ENCODE assay signal across 9 mouse cellular contexts in the genomic region with DNA sequence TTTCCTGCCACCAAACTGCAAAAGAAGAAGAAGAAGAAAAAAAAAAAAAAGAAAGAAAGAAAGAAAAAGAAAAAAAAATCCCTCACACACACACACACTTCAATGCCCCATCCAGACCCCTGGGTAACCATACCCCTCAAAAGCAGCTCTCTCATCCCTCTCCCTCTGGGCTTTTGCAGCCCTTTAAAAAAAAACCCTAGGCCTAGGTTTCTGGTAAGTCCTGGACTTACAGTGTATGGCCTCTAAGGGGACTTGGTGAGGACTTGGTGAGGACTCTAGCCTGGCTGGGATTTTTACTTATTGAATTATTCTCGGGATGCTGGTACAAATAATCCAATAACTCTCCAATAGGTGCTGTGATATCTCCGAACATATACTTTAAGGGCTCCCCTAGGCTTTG. TPM values are rescaled to one million over a fixed set of nuclear protein-coding genes. Genes with fewer than 3 reads are reported as not detected.
DNase-seq lines count a peak whose midpoint lies in the region; ATAC-seq lines count a peak whose summit lies in the region.
"Had no signal": no experiment of that assay in that cellular context is flagged by ENCODE, and none has a peak within 500 bp of the region (broad histone marks: within the 10 kb centered on the region; RNA-seq: fewer than 3 reads in every experiment).

No protein-coding gene starts in this region.

- DNase-seq in heart, adult 8-10 months (ENCODE audit: low spot score), result no peak
- DNase-seq in embryonic facial prominence, embryonic 10.5 days (ENCODE audit: low spot score), result no peak
- DNase-seq in intestine, embryonic 14.5 days (ENCODE audit: low spot score), result no peak
- DNase-seq in urinary bladder, postnatal 25 days (ENCODE audit: low spot score), result no peak
- DNase-seq in left cerebral cortex, postnatal 25 days (ENCODE audit: low spot score in 2 of 2), result no peak

- intact Hi-C loops in left cerebral cortex, postnatal 25 days (cut with DNase I), result no loop called here

- ATAC-seq in heart, embryonic 14.5 days (ENCODE audit: insufficient number of reproducible peaks, insufficient read depth, low FRiP score, low read depth), result no peak
- ATAC-seq in intestine, embryonic 14.5 days (replicated peaks; ENCODE audit: low FRiP score, low TSS enrichment, low read depth), result no peak
- ATAC-seq in midbrain, embryonic 15.5 days (replicated peaks), result peak; percentile 27; the same call in 1 of the 2 replicates
- no peak; the same call in 1 of the 2 replicates for ATAC-seq in granulocyte monocyte progenitor cell, adult 5-6 weeks (replicated peaks; ENCODE audit: poor library complexity, severe bottlenecking)

- H3K9ac ChIP-seq in heart, embryonic 14.5 days (ENCODE audit: low read length), result peak overlapping the region; percentile 69; the same call in 1 of the 2 replicates
- H3K9ac ChIP-seq in intestine, embryonic 14.5 days (ENCODE audit: low read length), result no peak overlapping the region; the same call in 1 of the 2 replicates
- H3K9ac ChIP-seq in midbrain, embryonic 15.5 days, result no peak overlapping the region

- 62% methylated on average over 2 of the region's 2 CpGs for WGBS in heart, embryonic 14.5 days
- 71% methylated on average over 2 of the region's 2 CpGs for WGBS in embryonic facial prominence, embryonic 10.5 days
- 60% methylated on average over 2 of the region's 2 CpGs for WGBS in intestine, embryonic 14.5 days
- WGBS in midbrain, embryonic 15.5 days, result 77% methylated on average over 2 of the region's 2 CpGs

- no peaks in the 10 kb centered on the region for H3K27me3 ChIP-seq in heart, embryonic 14.5 days (ENCODE audit: control insufficient read depth, insufficient read depth, low read length)
- peaks cover 69% of the 10 kb centered on the region for H3K27me3 ChIP-seq in embryonic facial prominence, embryonic 10.5 days (replicated peaks; ENCODE audit: low read depth, poor library complexity, severe bottlenecking)
- H3K27me3 ChIP-seq in intestine, embryonic 14.5 days (replicated peaks; ENCODE audit: control insufficient read depth, insufficient read depth, low read length), result no peaks in the 10 kb centered on the region
- H3K27me3 ChIP-seq in midbrain, embryonic 15.5 days (replicated peaks), result 0 out of 2 replicates have a peak, but pooled peaks cover 3% of the 10 kb centered on the region

- H3K4me3 ChIP-seq in heart, embryonic 14.5 days (ENCODE audit: control insufficient read depth in 1 of 2, insufficient read depth in 1 of 2, low read depth in 1 of 2, low read length in 2 of 2), result peak overlapping the region in 1 of 2 experiments; percentile 38; a peak in 2 of 4 replicates
- H3K4me3 ChIP-seq in embryonic facial prominence, embryonic 10.5 days, result peak overlapping the region; percentile 50; the same call in 1 of the 2 replicates
- no peak overlapping the region for H3K4me3 ChIP-seq in intestine, embryonic 14.5 days (ENCODE audit: low read depth, low read length)
- peak overlapping the region; percentile 42 for H3K4me3 ChIP-seq in midbrain, embryonic 15.5 days

- no peaks in the 10 kb centered on the region for H3K9me3 ChIP-seq in heart, embryonic 14.5 days (ENCODE audit: control insufficient read depth, low read length)
- no peaks in the 10 kb centered on the region for H3K9me3 ChIP-seq in embryonic facial prominence, embryonic 10.5 days
- H3K9me3 ChIP-seq in intestine, embryonic 14.5 days (ENCODE audit: control insufficient read depth, low read length), result no peaks in the 10 kb centered on the region
- no peaks in the 10 kb centered on the region for H3K9me3 ChIP-seq in midbrain, embryonic 15.5 days

- H3K27ac ChIP-seq in heart, embryonic 14.5 days (replicated peaks in 1 of 2; ENCODE audit: control insufficient read depth in 1 of 2, insufficient read depth in 1 of 2, low read depth in 2 of 2, low read length in 2 of 2), result no peak overlapping the region
- peak overlapping the region; percentile 86 for H3K27ac ChIP-seq in embryonic facial prominence, embryonic 10.5 days (replicated peaks)
- H3K27ac ChIP-seq in intestine, embryonic 14.5 days (ENCODE audit: low read depth), result no peak overlapping the region
- no peak overlapping the region for H3K27ac ChIP-seq in midbrain, embryonic 15.5 days

- H3K36me3 ChIP-seq in heart, embryonic 14.5 days (ENCODE audit: control insufficient read depth, insufficient read depth, low read length), result no peaks in the 10 kb centered on the region
- H3K36me3 ChIP-seq in embryonic facial prominence, embryonic 10.5 days (replicated peaks), result no peaks in the 10 kb centered on the region
- H3K36me3 ChIP-seq in intestine, embryonic 14.5 days (ENCODE audit: control insufficient read depth, insufficient read depth, low read length), result no peaks in the 10 kb centered on the region
- no peaks in the 10 kb centered on the region for H3K36me3 ChIP-seq in midbrain, embryonic 15.5 days (replicated peaks)

- peaks cover 3 to 4% of the 10 kb centered on the region in 2 experiments; a peak in 1 of 4 replicates for H3K4me1 ChIP-seq in heart, embryonic 14.5 days (ENCODE audit: control insufficient read depth in 2 of 2, insufficient read depth in 2 of 2, low read length in 2 of 2)
- H3K4me1 ChIP-seq in embryonic facial prominence, embryonic 10.5 days, result peaks cover 12% of the 10 kb centered on the region
- no peaks in the 10 kb centered on the region; the same call in 1 of the 2 replicates for H3K4me1 ChIP-seq in intestine, embryonic 14.5 days (replicated peaks; ENCODE audit: control insufficient read depth, insufficient read depth, low read length)
- H3K4me1 ChIP-seq in midbrain, embryonic 15.5 days, result no peaks in the 10 kb centered on the region

- peak overlapping the region; percentile 67 for H3K4me2 ChIP-seq in heart, embryonic 14.5 days (ENCODE audit: low read length)
- H3K4me2 ChIP-seq in intestine, embryonic 14.5 days (ENCODE audit: low read length), result peak overlapping the region; percentile 42
- peak overlapping the region; percentile 65 for H3K4me2 ChIP-seq in midbrain, embryonic 15.5 days

RNA-seq across cellular contexts. Expression of a gene that starts 35.6 kb away (rescaled TPM):
- polyA plus RNA-seq in heart, embryonic 14.5 days (2014; fragmentation: Nextera tagmentation; extraction: Ambion mirVana), result 4.2 and 4.9 TPM in 2 replicates
- total RNA-seq in heart, adult 8-10 months (2022), result under 1 TPM; 0.54 to 0.91 (median 0.76) TPM
- polyA plus RNA-seq in embryonic facial prominence, embryonic 10.5 days (2016; fragmentation: Nextera tagmentation; extraction: Ambion mirVana), result 7.1 and 9.3 TPM in 2 replicates
- polyA plus RNA-seq in intestine, embryonic 14.5 days (2014; fragmentation: Nextera tagmentation; extraction: Ambion mirVana), result 8.8 and 10.2 TPM in 2 replicates
- polyA plus RNA-seq in midbrain, embryonic 15.5 days (2015; fragmentation: Nextera tagmentation; extraction: Ambion mirVana), result 2.0 and 2.5 TPM in 2 replicates
- total RNA-seq in granulocyte monocyte progenitor cell, adult 5-6 weeks (2014; fragmentation: Nextera tagmentation), result 0.19 and 0.32 TPM in 2 replicates
- total RNA-seq in granulocyte monocyte progenitor cell, adult 5-6 weeks (2017), result 0.10 and 0.26 TPM in 2 replicates
- total RNA-seq in left cerebral cortex, postnatal 25 days (2021), result under 1 TPM; 0.48 to 0.57 TPM
- total RNA-seq: neutrophil, adult 5-6 weeks had no signal
